In genomic region chr2:144694923-144695322, GRCm38 (mm10) we compare ENCODE assay signal across 29 mouse cellular contexts.
DNase-seq lines count a peak whose midpoint lies in the region; ATAC-seq and TF ChIP-seq lines count a peak whose summit lies in the region.
"Had no signal": no experiment of that assay in that cellular context is flagged by ENCODE, and none has a peak within 500 bp of the region (broad histone marks: within the 10 kb centered on the region; RNA-seq: fewer than 3 reads in every experiment).

No protein-coding gene starts in this region.

- TF ChIP-seq POLR2A in bone marrow, adult 2 months (IDR thresholded peaks at IDR 0.05; ENCODE audit: borderline replicate concordance, control insufficient read depth, low read depth, low read length) = no peak

- H3K27ac ChIP-seq in intestine, embryonic 14.5 days (ENCODE audit: low read depth) = no peak overlapping the region
- no peak overlapping the region for H3K27ac ChIP-seq in intestine, embryonic 16.5 days (ENCODE audit: low read length)
- no peak overlapping the region for H3K27ac ChIP-seq in liver, embryonic 16.5 days (ENCODE audit: low read length)
- no peak overlapping the region for H3K27ac ChIP-seq in liver, embryonic 11.5 days (ENCODE audit: low read depth, low read length)
- H3K27ac ChIP-seq in bone marrow, adult 2 months (ENCODE audit: control insufficient read depth, insufficient read depth, low read depth, low read length, poor library complexity) = peak overlapping the region; percentile 43
- no peak overlapping the region for H3K27ac ChIP-seq in forebrain, embryonic 14.5 days (ENCODE audit: low read depth, low read length)
- H3K27ac ChIP-seq: embryonic facial prominence, embryonic 10.5 days; embryonic facial prominence, embryonic 13.5 days; forebrain, embryonic 12.5 days; heart, embryonic 10.5 days; heart, embryonic 13.5 days; hindbrain, embryonic 14.5 days; hindbrain, postnatal 0 days had no signal

- no peaks in the 10 kb centered on the region for H3K9me3 ChIP-seq in intestine, embryonic 14.5 days (ENCODE audit: control insufficient read depth, low read length)
- no peaks in the 10 kb centered on the region for H3K9me3 ChIP-seq in intestine, embryonic 16.5 days (ENCODE audit: control insufficient read depth, low read length)
- H3K9me3 ChIP-seq in liver, embryonic 16.5 days (replicated peaks; ENCODE audit: control insufficient read depth, low read length) = no peaks in the 10 kb centered on the region
- no peaks in the 10 kb centered on the region for H3K9me3 ChIP-seq in liver, embryonic 11.5 days (ENCODE audit: control insufficient read depth, low read length)
- no peaks in the 10 kb centered on the region for H3K9me3 ChIP-seq in forebrain, embryonic 14.5 days (replicated peaks; ENCODE audit: control insufficient read depth, low read length)
- H3K9me3 ChIP-seq: embryonic facial prominence, embryonic 10.5 days; embryonic facial prominence, embryonic 13.5 days; forebrain, embryonic 12.5 days; heart, embryonic 10.5 days; heart, embryonic 13.5 days had no signal

- DNase-seq in intestine, embryonic 14.5 days (ENCODE audit: low spot score) = peak; percentile 43
- DNase-seq in liver, embryonic 11.5 days (ENCODE audit: low spot score) = no peak
- DNase-seq in forebrain, embryonic 14.5 days (ENCODE audit: low spot score) = no peak
- DNase-seq: adrenal gland, adult 2 months; adrenal gland, postnatal 25 days; cerebellum, adult 18-20 months; cerebellum, adult 9-10 months; cerebellum, postnatal 14 days; embryo, embryonic 11 days; gastrocnemius, postnatal 10 days; gastrocnemius, postnatal 36 days; heart, adult 18-20 months; heart, postnatal 14 days; heart, postnatal 4 days had no signal

- no peak for ATAC-seq in intestine, embryonic 14.5 days (replicated peaks; ENCODE audit: low FRiP score, low TSS enrichment, low read depth)
- ATAC-seq in intestine, embryonic 16.5 days = no peak
- ATAC-seq in liver, embryonic 16.5 days (ENCODE audit: low read depth) = peak; percentile 39; the same call in 1 of the 2 replicates
- ATAC-seq in liver, embryonic 11.5 days (replicated peaks; ENCODE audit: low FRiP score) = no peak
- peak; percentile 56 for ATAC-seq in megakaryocyte progenitor cell, adult 5-6 weeks (replicated peaks; ENCODE audit: poor library complexity)
- no peak for ATAC-seq in forebrain, embryonic 14.5 days
- ATAC-seq: CD4-positive, CD25-positive, alpha-beta regulatory T cell, adult 4 months; forebrain, embryonic 16.5 days; hindbrain, postnatal 0 days; inflammation-experienced regulatory T-cells, adult 6 months had no signal

- no peak overlapping the region for H3K4me3 ChIP-seq in intestine, embryonic 14.5 days (ENCODE audit: low read depth, low read length)
- H3K4me3 ChIP-seq in intestine, embryonic 16.5 days (ENCODE audit: low read length) = no peak overlapping the region
- H3K4me3 ChIP-seq in liver, embryonic 16.5 days (ENCODE audit: low read depth, low read length) = no peak overlapping the region
- no peak overlapping the region for H3K4me3 ChIP-seq in liver, embryonic 11.5 days (ENCODE audit: low read depth, low read length)
- no peak overlapping the region for H3K4me3 ChIP-seq in bone marrow, adult 2 months (replicated peaks; ENCODE audit: control insufficient read depth, low read depth, low read length)
- no peak overlapping the region for H3K4me3 ChIP-seq in forebrain, embryonic 14.5 days (ENCODE audit: low read depth, low read length)
- H3K4me3 ChIP-seq: embryonic facial prominence, embryonic 10.5 days; embryonic facial prominence, embryonic 13.5 days; erythroblast, embryonic 14.5 days; forebrain, embryonic 12.5 days; heart, embryonic 10.5 days; heart, embryonic 13.5 days had no signal

- no peaks in the 10 kb centered on the region for H3K36me3 ChIP-seq in intestine, embryonic 14.5 days (ENCODE audit: control insufficient read depth, insufficient read depth, low read length)
- H3K36me3 ChIP-seq in intestine, embryonic 16.5 days (ENCODE audit: control insufficient read depth, insufficient read depth, low read length) = no peaks in the 10 kb centered on the region
- no peaks in the 10 kb centered on the region for H3K36me3 ChIP-seq in liver, embryonic 16.5 days (ENCODE audit: control insufficient read depth, insufficient read depth)
- H3K36me3 ChIP-seq in liver, embryonic 11.5 days (ENCODE audit: control insufficient read depth, insufficient read depth, low read length) = no peaks in the 10 kb centered on the region
- H3K36me3 ChIP-seq in forebrain, embryonic 14.5 days (ENCODE audit: control insufficient read depth, insufficient read depth, low read length) = no peaks in the 10 kb centered on the region
- H3K36me3 ChIP-seq: embryonic facial prominence, embryonic 10.5 days; embryonic facial prominence, embryonic 13.5 days; forebrain, embryonic 12.5 days; heart, embryonic 10.5 days; heart, embryonic 13.5 days had no signal

- H3K4me2 ChIP-seq in intestine, embryonic 14.5 days (ENCODE audit: low read length) = no peak overlapping the region
- no peak overlapping the region for H3K4me2 ChIP-seq in intestine, embryonic 16.5 days (ENCODE audit: low read depth, low read length)
- H3K4me2 ChIP-seq in liver, embryonic 16.5 days (ENCODE audit: low read depth, low read length) = no peak overlapping the region
- no peak overlapping the region for H3K4me2 ChIP-seq in liver, embryonic 11.5 days
- H3K4me2 ChIP-seq in forebrain, embryonic 14.5 days (ENCODE audit: low read length) = no peak overlapping the region
- H3K4me2 ChIP-seq: embryonic facial prominence, embryonic 13.5 days; forebrain, embryonic 12.5 days; heart, embryonic 13.5 days; hindbrain, embryonic 14.5 days had no signal

- H3K4me1 ChIP-seq in intestine, embryonic 14.5 days (replicated peaks; ENCODE audit: control insufficient read depth, insufficient read depth, low read length) = no peaks in the 10 kb centered on the region
- no peaks in the 10 kb centered on the region for H3K4me1 ChIP-seq in intestine, embryonic 16.5 days (ENCODE audit: control insufficient read depth, insufficient read depth, low read length)
- no peaks in the 10 kb centered on the region for H3K4me1 ChIP-seq in liver, embryonic 16.5 days (ENCODE audit: control insufficient read depth, low read depth, low read length)
- H3K4me1 ChIP-seq in liver, embryonic 11.5 days (replicated peaks; ENCODE audit: control insufficient read depth, insufficient read depth, low read length) = no peaks in the 10 kb centered on the region
- H3K4me1 ChIP-seq in bone marrow, adult 2 months (ENCODE audit: control insufficient read depth, insufficient read depth, low read length) = peaks cover 3% of the 10 kb centered on the region; the same call in 1 of the 2 replicates
- H3K4me1 ChIP-seq in forebrain, embryonic 14.5 days (ENCODE audit: control insufficient read depth, insufficient read depth, low read length) = no peaks in the 10 kb centered on the region
- H3K4me1 ChIP-seq: embryonic facial prominence, embryonic 10.5 days; embryonic facial prominence, embryonic 13.5 days; forebrain, embryonic 12.5 days; heart, embryonic 10.5 days; heart, embryonic 13.5 days had no signal

- TF ChIP-seq CTCF in bone marrow, adult 2 months (IDR thresholded peaks at IDR 0.05; ENCODE audit: control insufficient read depth, insufficient read depth, low read length) = no peak

- no peak overlapping the region for H3K9ac ChIP-seq in intestine, embryonic 14.5 days (ENCODE audit: low read length)
- H3K9ac ChIP-seq in intestine, embryonic 16.5 days (ENCODE audit: low read depth, low read length) = no peak overlapping the region
- H3K9ac ChIP-seq in liver, embryonic 16.5 days (ENCODE audit: low read depth, low read length) = no peak overlapping the region
- no peak overlapping the region for H3K9ac ChIP-seq in liver, embryonic 11.5 days (ENCODE audit: low read depth, low read length)
- no peak overlapping the region for H3K9ac ChIP-seq in forebrain, embryonic 14.5 days (ENCODE audit: low read length)
- H3K9ac ChIP-seq: embryonic facial prominence, embryonic 13.5 days; forebrain, embryonic 12.5 days; heart, embryonic 13.5 days; hindbrain, embryonic 14.5 days had no signal

- H3K27me3 ChIP-seq in intestine, embryonic 14.5 days (replicated peaks; ENCODE audit: control insufficient read depth, insufficient read depth, low read length) = no peaks in the 10 kb centered on the region
- H3K27me3 ChIP-seq in intestine, embryonic 16.5 days (replicated peaks; ENCODE audit: control insufficient read depth, insufficient read depth, low read length) = no peaks in the 10 kb centered on the region
- H3K27me3 ChIP-seq in liver, embryonic 16.5 days (ENCODE audit: control insufficient read depth, insufficient read depth, low read depth, low read length) = no peaks in the 10 kb centered on the region
- H3K27me3 ChIP-seq in liver, embryonic 11.5 days (replicated peaks; ENCODE audit: control insufficient read depth, insufficient read depth, low read length) = no peaks in the 10 kb centered on the region
- no peaks in the 10 kb centered on the region for H3K27me3 ChIP-seq in forebrain, embryonic 14.5 days (replicated peaks; ENCODE audit: control insufficient read depth, insufficient read depth, low read length)
- H3K27me3 ChIP-seq: embryonic facial prominence, embryonic 13.5 days; forebrain, embryonic 12.5 days; heart, embryonic 13.5 days had no signal

- 94% methylated on average over 2 of the region's 2 CpGs for WGBS in intestine, embryonic 14.5 days
- WGBS in intestine, embryonic 16.5 days = 94% methylated on average over 2 of the region's 2 CpGs
- WGBS in liver, embryonic 16.5 days (ENCODE audit: insufficient replicate concordance) = 62% methylated on average over 2 of the region's 2 CpGs
- 85% methylated on average over 2 of the region's 2 CpGs for WGBS in liver, embryonic 11.5 days
- WGBS in bone marrow, adult 2 months = 51% methylated on average over 2 of the region's 2 CpGs
- 92% methylated on average over 2 of the region's 2 CpGs for WGBS in forebrain, embryonic 14.5 days

Comparison
In these comparisons a context has a peak if more than half of its experiments do, and no peak if none do; other contexts are left out.
1. ATAC-seq: peak in liver, embryonic 16.5 days (single experiment) and megakaryocyte progenitor cell, adult 5-6 weeks (single experiment); none in intestine, embryonic 14.5 days (single experiment), intestine, embryonic 16.5 days (single experiment), liver, embryonic 11.5 days (single experiment) and forebrain, embryonic 14.5 days (single experiment).